Comparison of ENCODE assay signal across 8 mouse cellular contexts in genomic region chr11:116005701-116006419, GRCm38 (mm10). TPM values are rescaled to one million over a fixed set of nuclear protein-coding genes. Genes with fewer than 3 reads are reported as not detected.
DNase-seq lines count a peak whose midpoint lies in the region; ATAC-seq and TF ChIP-seq lines count a peak whose summit lies in the region.

No protein-coding gene starts in this region.

- no peaks in the 10 kb centered on the region for H3K9me3 ChIP-seq in hindbrain, embryonic 10.5 days
- no peaks in the 10 kb centered on the region for H3K9me3 ChIP-seq in liver, embryonic 15.5 days (replicated peaks)

- ATAC-seq in liver, embryonic 15.5 days (ENCODE audit: insufficient read depth) = no peak; the same call in none of the 2 replicates
- no peak for ATAC-seq in erythroid progenitor cell, adult 5-6 weeks (replicated peaks; ENCODE audit: low FRiP score, poor library complexity, severe bottlenecking)

- H3K9ac ChIP-seq in liver, embryonic 15.5 days = peak overlapping the region; percentile 50; the same call in 1 of the 2 replicates

- intact Hi-C loops in gastrocnemius, adult 2 months (cut with DNase I) = no loop called here
- intact Hi-C loops in gastrocnemius, postnatal 14 days (cut with DNase I; ENCODE audit: low total_unique reads) = no loop called here
- intact Hi-C loops in left cerebral cortex, postnatal 10 days (cut with DNase I) = no loop called here

- H3K4me3 ChIP-seq in gastrocnemius, adult 2 months = peak overlapping the region; percentile 65; the same call in 1 of the 2 replicates
- H3K4me3 ChIP-seq in hindbrain, embryonic 10.5 days = peak overlapping the region; percentile 51
- H3K4me3 ChIP-seq in liver, embryonic 15.5 days (replicated peaks) = peak overlapping the region; percentile 49; the same call in 1 of the 2 replicates

- TF ChIP-seq CTCF in gastrocnemius, adult 2 months (IDR thresholded peaks at IDR 0.05) = no peak

- 65% methylated on average over 9 of the region's 9 CpGs for WGBS in hindbrain, embryonic 10.5 days
- WGBS in liver, embryonic 15.5 days (ENCODE audit: insufficient replicate concordance) = 62% methylated on average over 9 of the region's 9 CpGs

- H3K27me3 ChIP-seq in hindbrain, embryonic 10.5 days (ENCODE audit: insufficient read depth, poor library complexity, severe bottlenecking) = peaks cover 5% of the 10 kb centered on the region; the same call in 1 of the 2 replicates
- H3K27me3 ChIP-seq in liver, embryonic 15.5 days = peaks cover 4% of the 10 kb centered on the region; the same call in 1 of the 2 replicates

- H3K4me2 ChIP-seq in liver, embryonic 15.5 days = peak overlapping the region; percentile 79

- H3K4me1 ChIP-seq in hindbrain, embryonic 10.5 days (replicated peaks) = peaks cover 49% of the 10 kb centered on the region
- H3K4me1 ChIP-seq in liver, embryonic 15.5 days (replicated peaks) = peaks cover 42% of the 10 kb centered on the region

- H3K36me3 ChIP-seq in hindbrain, embryonic 10.5 days = peaks cover 44% of the 10 kb centered on the region
- peaks cover 27% of the 10 kb centered on the region for H3K36me3 ChIP-seq in liver, embryonic 15.5 days (replicated peaks)

- H3K27ac ChIP-seq in gastrocnemius, adult 2 months = peak overlapping the region; percentile 80
- H3K27ac ChIP-seq in hindbrain, embryonic 10.5 days = peak overlapping the region; percentile 87
- H3K27ac ChIP-seq in liver, embryonic 15.5 days (replicated peaks) = peak overlapping the region; percentile 84

- no peak for DNase-seq in gastrocnemius, adult 2 months
- no peak for DNase-seq in gastrocnemius, postnatal 14 days
- DNase-seq in A20 (ENCODE audit: low read depth, low spot score) = peak; percentile 41
- DNase-seq in hindbrain, embryonic 10.5 days (ENCODE audit: low spot score) = no peak
- no peak for DNase-seq in left cerebral cortex, postnatal 10 days (ENCODE audit: extremely low spot score in 1 of 2, low spot score in 2 of 2)
- no peak for DNase-seq in adrenal gland, postnatal 14 days

RNA-seq across cellular contexts. Expression of gene Galk1, which starts 6.7 kb away (rescaled TPM):
- total RNA-seq in gastrocnemius, adult 2 months (2021) = 1 to 10 TPM; 3.0 to 3.8 TPM
- 10 to 100 TPM in 1 of 2 experiments, 1 to 10 TPM in 1; 7.2 to 11.3 TPM for total RNA-seq in gastrocnemius, postnatal 14 days (2021)
- 184 and 204 TPM in 2 replicates for polyA plus RNA-seq in hindbrain, embryonic 10.5 days (2016; fragmentation: Nextera tagmentation; extraction: Ambion mirVana)
- polyA plus RNA-seq in liver, embryonic 15.5 days (2015; fragmentation: Nextera tagmentation; extraction: Ambion mirVana) = 168 and 190 TPM in 2 replicates
- total RNA-seq in left cerebral cortex, postnatal 10 days (2021) = 10 to 100 TPM; 25.6 to 28.1 TPM
- 41.5 and 51.9 TPM in 2 replicates for total RNA-seq in adrenal gland, postnatal 14 days (2021)
- 3.4 TPM in 1 of 2 replicates, not detected in the other for total RNA-seq in erythroid progenitor cell, adult 5-6 weeks (2015; ENCODE audit: low replicate concordance)
- total RNA-seq in erythroid progenitor cell, adult 5-6 weeks (2017; ENCODE audit: low replicate concordance) = 1.3 and 5.1 TPM in 2 replicates

RNA-seq across cellular contexts. Expression of gene H3f3b, which starts 21.9 kb away (rescaled TPM):
- total RNA-seq in gastrocnemius, adult 2 months (2021) = 10 to 100 TPM; 55.9 to 58.7 TPM
- total RNA-seq in gastrocnemius, postnatal 14 days (2021) = 100 to 1,000 TPM; 132 to 170 TPM
- 1,623 and 1,834 TPM in 2 replicates for polyA plus RNA-seq in hindbrain, embryonic 10.5 days (2016; fragmentation: Nextera tagmentation; extraction: Ambion mirVana)
- 540 and 595 TPM in 2 replicates for polyA plus RNA-seq in liver, embryonic 15.5 days (2015; fragmentation: Nextera tagmentation; extraction: Ambion mirVana)
- 100 to 1,000 TPM; 320 to 336 TPM for total RNA-seq in left cerebral cortex, postnatal 10 days (2021)
- total RNA-seq in adrenal gland, postnatal 14 days (2021) = 340 and 347 TPM in 2 replicates
- total RNA-seq in erythroid progenitor cell, adult 5-6 weeks (2015; ENCODE audit: low replicate concordance) = 711 and 715 TPM in 2 replicates
- 555 and 685 TPM in 2 replicates for total RNA-seq in erythroid progenitor cell, adult 5-6 weeks (2017; ENCODE audit: low replicate concordance)

RNA-seq across cellular contexts. Expression of gene Unk, which starts 24.3 kb away (rescaled TPM):
- total RNA-seq in gastrocnemius, adult 2 months (2021) = 1 to 10 TPM; 7.0 to 7.4 TPM
- total RNA-seq in gastrocnemius, postnatal 14 days (2021) = 1 to 10 TPM; 7.3 to 7.7 TPM
- 47.7 and 51.3 TPM in 2 replicates for polyA plus RNA-seq in hindbrain, embryonic 10.5 days (2016; fragmentation: Nextera tagmentation; extraction: Ambion mirVana)
- polyA plus RNA-seq in liver, embryonic 15.5 days (2015; fragmentation: Nextera tagmentation; extraction: Ambion mirVana) = 10.1 and 11.6 TPM in 2 replicates
- 10 to 100 TPM; 24.8 to 25.8 TPM for total RNA-seq in left cerebral cortex, postnatal 10 days (2021)
- 20.6 and 24.4 TPM in 2 replicates for total RNA-seq in adrenal gland, postnatal 14 days (2021)
- 12.2 and 15.1 TPM in 2 replicates for total RNA-seq in erythroid progenitor cell, adult 5-6 weeks (2015; ENCODE audit: low replicate concordance)
- total RNA-seq in erythroid progenitor cell, adult 5-6 weeks (2017; ENCODE audit: low replicate concordance) = 24.3 and 29.4 TPM in 2 replicates

RNA-seq across cellular contexts. Expression of gene Itgb4, which starts 31.4 kb away (rescaled TPM):
- 1 to 10 TPM; 4.2 to 4.5 TPM for total RNA-seq in gastrocnemius, adult 2 months (2021)
- total RNA-seq in gastrocnemius, postnatal 14 days (2021) = 1 to 10 TPM; 1.9 to 6.7 TPM
- polyA plus RNA-seq in hindbrain, embryonic 10.5 days (2016; fragmentation: Nextera tagmentation; extraction: Ambion mirVana) = 0.92 and 0.94 TPM in 2 replicates
- polyA plus RNA-seq in liver, embryonic 15.5 days (2015; fragmentation: Nextera tagmentation; extraction: Ambion mirVana) = 0.18 and 0.31 TPM in 2 replicates
- 1 to 10 TPM; 4.7 to 4.8 TPM for total RNA-seq in left cerebral cortex, postnatal 10 days (2021)
- total RNA-seq in adrenal gland, postnatal 14 days (2021) = 3.6 and 4.4 TPM in 2 replicates
- total RNA-seq in erythroid progenitor cell, adult 5-6 weeks (2015; ENCODE audit: low replicate concordance) = not detected in 2 replicates
- not detected in 2 replicates for total RNA-seq in erythroid progenitor cell, adult 5-6 weeks (2017; ENCODE audit: low replicate concordance)
